ENCODE assay signal across 17 mouse cellular contexts in genomic region chr13:112043524-112044246, GRCm38 (mm10).
DNase-seq lines count a peak whose midpoint lies in the region; ATAC-seq and TF ChIP-seq lines count a peak whose summit lies in the region.
"Had no signal": no experiment of that assay in that cellular context is flagged by ENCODE, and none has a peak within 500 bp of the region (broad histone marks: within the 10 kb centered on the region; RNA-seq: fewer than 3 reads in every experiment).

No protein-coding gene starts in this region.

- H3K27ac ChIP-seq in heart, embryonic 10.5 days: peak overlapping the region; percentile 37; the same call in 1 of the 2 replicates
- peak overlapping the region; percentile 85 for H3K27ac ChIP-seq in liver, embryonic 12.5 days
- H3K27ac ChIP-seq in small intestine, adult 2 months (ENCODE audit: insufficient read depth, low read depth, low read length): peak overlapping the region; percentile 61
- no peak overlapping the region for H3K27ac ChIP-seq in forebrain, embryonic 14.5 days (ENCODE audit: low read depth, low read length)
- H3K27ac ChIP-seq: forebrain, embryonic 15.5 days; heart, adult 2 months; limb, embryonic 13.5 days had no signal

- WGBS in heart, embryonic 10.5 days: 90% methylated on average over 13 of the region's 13 CpGs
- 86% methylated on average over 13 of the region's 13 CpGs for WGBS in liver, embryonic 12.5 days (ENCODE audit: insufficient replicate concordance)
- 83% methylated on average over 13 of the region's 13 CpGs for WGBS in small intestine, adult 2 months
- WGBS in forebrain, embryonic 14.5 days: 92% methylated on average over 13 of the region's 13 CpGs

- intact Hi-C loops in heart, postnatal 36 days (cut with DNase I): no loop called here

- TF ChIP-seq CTCF in small intestine, adult 2 months (IDR thresholded peaks at IDR 0.05; ENCODE audit: extremely low read depth, insufficient read length, insufficient replicate concordance, low read depth, low read length): no peak

- no peak overlapping the region for H3K4me3 ChIP-seq in heart, embryonic 10.5 days
- H3K4me3 ChIP-seq in liver, embryonic 12.5 days: peak overlapping the region; percentile 10; the same call in 1 of the 2 replicates
- no peak overlapping the region for H3K4me3 ChIP-seq in small intestine, adult 2 months (ENCODE audit: low read depth, low read length)
- no peak overlapping the region for H3K4me3 ChIP-seq in forebrain, embryonic 14.5 days (ENCODE audit: low read depth, low read length)
- H3K4me3 ChIP-seq: forebrain, embryonic 15.5 days; heart, adult 2 months; limb, embryonic 13.5 days; myocyte had no signal

- TF ChIP-seq POLR2A in small intestine, adult 2 months (IDR thresholded peaks at IDR 0.05; ENCODE audit: low read depth, low read length): no peak

- DNase-seq in heart, embryonic 10.5 days (ENCODE audit: low spot score): peak; percentile 92
- no peak for DNase-seq in heart, postnatal 36 days
- no peak for DNase-seq in forebrain, embryonic 14.5 days (ENCODE audit: low spot score)
- no peak for DNase-seq in kidney, postnatal 25 days
- DNase-seq: cerebellum, adult 11-12 months; heart, adult 2 months; heart, postnatal 4 days; right cerebral cortex, adult 18-20 months had no signal

- no peaks in the 10 kb centered on the region for H3K36me3 ChIP-seq in heart, embryonic 10.5 days
- no peaks in the 10 kb centered on the region for H3K36me3 ChIP-seq in liver, embryonic 12.5 days
- H3K36me3 ChIP-seq in small intestine, adult 2 months (ENCODE audit: control insufficient read depth, insufficient read depth, low read length): no peaks in the 10 kb centered on the region
- H3K36me3 ChIP-seq in forebrain, embryonic 14.5 days (ENCODE audit: control insufficient read depth, insufficient read depth, low read length): no peaks in the 10 kb centered on the region
- H3K36me3 ChIP-seq: forebrain, embryonic 15.5 days; limb, embryonic 13.5 days had no signal

- no peaks in the 10 kb centered on the region for H3K9me3 ChIP-seq in heart, embryonic 10.5 days
- no peaks in the 10 kb centered on the region for H3K9me3 ChIP-seq in liver, embryonic 12.5 days (replicated peaks)
- no peaks in the 10 kb centered on the region for H3K9me3 ChIP-seq in forebrain, embryonic 14.5 days (replicated peaks; ENCODE audit: control insufficient read depth, low read length)
- H3K9me3 ChIP-seq: forebrain, embryonic 15.5 days; limb, embryonic 13.5 days had no signal

- H3K27me3 ChIP-seq in heart, embryonic 10.5 days (ENCODE audit: insufficient read depth, poor library complexity, severe bottlenecking): no peaks in the 10 kb centered on the region
- H3K27me3 ChIP-seq in liver, embryonic 12.5 days (replicated peaks): peaks cover 11% of the 10 kb centered on the region
- no peaks in the 10 kb centered on the region for H3K27me3 ChIP-seq in small intestine, adult 2 months (ENCODE audit: control insufficient read depth, insufficient read depth, low read length)
- no peaks in the 10 kb centered on the region for H3K27me3 ChIP-seq in forebrain, embryonic 14.5 days (replicated peaks; ENCODE audit: control insufficient read depth, insufficient read depth, low read length)
- H3K27me3 ChIP-seq: forebrain, embryonic 15.5 days; limb, embryonic 13.5 days had no signal

- ATAC-seq in erythroblast, adult 5-6 weeks (replicated peaks; ENCODE audit: low FRiP score, poor library complexity, severe bottlenecking): peak; percentile 90
- peak; percentile 91 for ATAC-seq in liver, embryonic 12.5 days
- ATAC-seq in forebrain, embryonic 14.5 days: no peak
- ATAC-seq in activated CD4-positive, CD25-positive, alpha-beta regulatory T cell, adult 4 months: no peak
- ATAC-seq: forebrain, embryonic 15.5 days; lung, postnatal 0 days had no signal

- H3K4me1 ChIP-seq in heart, embryonic 10.5 days: peaks cover 27% of the 10 kb centered on the region
- H3K4me1 ChIP-seq in liver, embryonic 12.5 days: peaks cover 59% of the 10 kb centered on the region
- peaks cover 25% of the 10 kb centered on the region; the same call in 1 of the 2 replicates for H3K4me1 ChIP-seq in small intestine, adult 2 months (ENCODE audit: control insufficient read depth, insufficient read depth, insufficient read length, low read length)
- H3K4me1 ChIP-seq in forebrain, embryonic 14.5 days (ENCODE audit: control insufficient read depth, insufficient read depth, low read length): no peaks in the 10 kb centered on the region
- H3K4me1 ChIP-seq: forebrain, embryonic 15.5 days had no signal

- peak overlapping the region; percentile 45 for H3K9ac ChIP-seq in liver, embryonic 12.5 days
- no peak overlapping the region for H3K9ac ChIP-seq in forebrain, embryonic 14.5 days (ENCODE audit: low read length)
- H3K9ac ChIP-seq: forebrain, embryonic 15.5 days; limb, embryonic 13.5 days had no signal

- peak overlapping the region; percentile 43 for H3K4me2 ChIP-seq in liver, embryonic 12.5 days
- H3K4me2 ChIP-seq in forebrain, embryonic 14.5 days (ENCODE audit: low read length): no peak overlapping the region
- H3K4me2 ChIP-seq: forebrain, embryonic 15.5 days; limb, embryonic 13.5 days; midbrain, embryonic 11.5 days had no signal

Comparison
In these comparisons a context has a peak if more than half of its experiments do, and no peak if none do; other contexts are left out.
1. ATAC-seq: peak in erythroblast, adult 5-6 weeks (single experiment) and liver, embryonic 12.5 days (single experiment); none in forebrain, embryonic 14.5 days (single experiment) and activated CD4-positive, CD25-positive, alpha-beta regulatory T cell, adult 4 months (single experiment).